Mouse (Mus musculus) WW6 (cell line): ENCODE results near the gene Olfr402.
"Not testable (repeated sequence)": the region's sequence is repeated elsewhere in the genome, so short reads cannot be mapped to it uniquely, and the experiment has no call there.

Source experiments
- DNase-seq: peaks from one replicate; pipeline ENCODE4 v3.0.0-alpha.2; 2013; ENCODE audit warnings: low read depth, low spot score

Gene Olfr402

GRCm38 (mm10) chr11:74153229-74153628 lies at the start of gene Olfr402:
Gene Olfr402 (plus strand): TSS chr11:74153529.
- DNase-seq, result no peak

GRCm38 (mm10) chr11:74105066-74105465 lies 48.3 kb upstream of the Olfr402 start:
- DNase-seq, result no peak

GRCm38 (mm10) chr11:74113412-74113811 lies 39.9 kb upstream of the Olfr402 start, which contains the start of gene Olfr401:
Gene Olfr401 (plus strand): TSS chr11:74113712.
- DNase-seq, result no peak

- not testable (repeated sequence) for DNase-seq
These were observed 13.3 kb upstream of the Olfr402 start for GRCm38 (mm10) chr11:74140001-74140400.

- no peak for DNase-seq
These were observed 7.5 kb upstream of the Olfr402 start for GRCm38 (mm10) chr11:74145866-74146265.

GRCm38 (mm10) chr11:74168771-74169170 lies 15.4 kb downstream of the Olfr402 start:
- DNase-seq, result no peak

GRCm38 (mm10) chr11:74183168-74183567 lies 29.8 kb downstream of the Olfr402 start:
- DNase-seq, result no peak

- DNase-seq, result no peak
These were observed 30.4 kb downstream of the Olfr402 start for GRCm38 (mm10) chr11:74183745-74184144.

- no peak for DNase-seq
These were observed 32.6 kb downstream of the Olfr402 start, which contains the start of gene Olfr403 for GRCm38 (mm10) chr11:74185949-74186348. Gene Olfr403 (plus strand): TSS chr11:74186249.
